Mouse (Mus musculus): Measurements from ENCODE around the gene 1700024P04Rik. TPM values are rescaled to one million over a fixed set of nuclear protein-coding genes. Genes with fewer than 3 reads are reported as not detected.

1700024P04Rik gene
- polyA plus RNA-seq, 1 experiment from 2014 or later = not detected

Other genes starting within 250 kb of the 1700024P04Rik start
- 48.3 and 49.6 TPM in 2 replicates for gene Fcho2, start 169.1 kb downstream of the 1700024P04Rik start, polyA plus RNA-seq (2016; fragmentation: Nextera tagmentation; extraction: Ambion mirVana)
- 87.7 and 90.5 TPM in 2 replicates for gene Tnpo1, start 58.2 kb downstream of the 1700024P04Rik start, polyA plus RNA-seq (2016; fragmentation: Nextera tagmentation; extraction: Ambion mirVana)
- 0.37 and 0.63 TPM in 2 replicates for gene Zfp366, start 200.3 kb upstream of the 1700024P04Rik start, polyA plus RNA-seq (2016; fragmentation: Nextera tagmentation; extraction: Ambion mirVana)

Data from hindbrain, embryonic 12.5 days (tissue).